ENCODE assay signal across 10 mouse cellular contexts in the genomic region with DNA sequence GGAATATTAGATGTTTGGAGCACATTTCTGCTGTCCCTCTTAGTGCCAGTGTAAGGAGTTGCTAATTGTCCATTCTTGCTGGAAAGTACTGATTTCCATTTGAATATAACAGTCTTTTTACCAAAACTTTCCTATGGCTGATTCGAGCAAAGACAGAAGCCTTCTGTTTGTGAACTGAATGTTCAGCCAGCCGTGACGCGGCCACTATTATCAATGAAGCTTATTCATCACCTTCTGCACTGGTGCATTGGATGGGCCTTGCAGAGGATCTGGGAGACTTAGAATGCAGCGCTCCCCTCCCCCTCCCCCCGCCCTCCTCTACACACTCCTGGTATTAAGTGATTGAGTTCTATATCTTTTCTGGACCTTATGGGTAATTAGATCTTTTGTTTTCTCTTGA. TPM values are rescaled to one million over a fixed set of nuclear protein-coding genes. Genes with fewer than 3 reads are reported as not detected.
DNase-seq lines count a peak whose midpoint lies in the region; ATAC-seq lines count a peak whose summit lies in the region.
"Had no signal": no experiment of that assay in that cellular context is flagged by ENCODE, and none has a peak within 500 bp of the region (broad histone marks: within the 10 kb centered on the region; RNA-seq: fewer than 3 reads in every experiment).

No protein-coding gene starts in this region.

- 77% methylated on average over 6 of the region's 6 CpGs for WGBS in kidney, embryonic 14.5 days

- H3K9me3 ChIP-seq in kidney, embryonic 14.5 days (ENCODE audit: control insufficient read depth, low read length) = no peaks in the 10 kb centered on the region
- H3K9me3 ChIP-seq: embryonic facial prominence, embryonic 13.5 days had no signal

- H3K27me3 ChIP-seq in kidney, embryonic 14.5 days (ENCODE audit: control insufficient read depth, insufficient read depth, low read length) = no peaks in the 10 kb centered on the region
- H3K27me3 ChIP-seq: embryonic facial prominence, embryonic 13.5 days had no signal

- ATAC-seq in cerebellum, adult (ENCODE audit: insufficient number of reproducible peaks, low FRiP score, low TSS enrichment) = no peak
- no peak for ATAC-seq in kidney, embryonic 14.5 days (ENCODE audit: low FRiP score, low TSS enrichment)

- no peak overlapping the region for H3K9ac ChIP-seq in kidney, embryonic 14.5 days (ENCODE audit: low read depth, low read length)
- H3K9ac ChIP-seq: embryonic facial prominence, embryonic 13.5 days had no signal

- no peak overlapping the region for H3K4me3 ChIP-seq in kidney, embryonic 14.5 days (ENCODE audit: low read length)
- H3K4me3 ChIP-seq: embryonic facial prominence, embryonic 13.5 days; myocyte had no signal

- peak; percentile 16 to 39 for DNase-seq in cerebellum, adult 18-20 months
- DNase-seq in frontal cortex, postnatal 10 days (ENCODE audit: low spot score in 2 of 2) = peak; percentile 48 to 58
- peak; percentile 75 to 77 for DNase-seq in left cerebral cortex, adult 9 months (ENCODE audit: low spot score in 2 of 2)
- peak; percentile 92 for DNase-seq in retina, postnatal 1 day
- no peak for DNase-seq in MN1 (ENCODE audit: low spot score)
- DNase-seq in kidney, adult 18-20 months = no peak

- H3K27ac ChIP-seq in kidney, embryonic 14.5 days (ENCODE audit: low read depth, low read length) = no peak overlapping the region
- H3K27ac ChIP-seq: embryonic facial prominence, embryonic 13.5 days had no signal

- H3K36me3 ChIP-seq in kidney, embryonic 14.5 days (ENCODE audit: control insufficient read depth, insufficient read depth, low read length) = no peaks in the 10 kb centered on the region
- H3K36me3 ChIP-seq: embryonic facial prominence, embryonic 13.5 days had no signal

- H3K4me1 ChIP-seq in kidney, embryonic 14.5 days (ENCODE audit: control insufficient read depth, insufficient read depth, low read length) = no peaks in the 10 kb centered on the region
- H3K4me1 ChIP-seq: embryonic facial prominence, embryonic 13.5 days had no signal

- no peak overlapping the region for H3K4me2 ChIP-seq in kidney, embryonic 14.5 days (replicated peaks; ENCODE audit: low read depth, low read length)
- H3K4me2 ChIP-seq: embryonic facial prominence, embryonic 13.5 days had no signal

RNA-seq across cellular contexts. Expression of gene Igsf11, which starts 48.8 kb away (rescaled TPM):
- 1.8 and 2.0 TPM in 2 replicates for polyA plus RNA-seq in kidney, embryonic 14.5 days (2014; fragmentation: Nextera tagmentation; extraction: Ambion mirVana)

Comparison
In these comparisons a context has a peak if more than half of its experiments do, and no peak if none do; other contexts are left out.
1. DNase-seq: peak in cerebellum, adult 18-20 months (2 of 2), frontal cortex, postnatal 10 days (2 of 2), left cerebral cortex, adult 9 months (2 of 2) and retina, postnatal 1 day (single experiment); none in MN1 (single experiment) and kidney, adult 18-20 months (single experiment).